Mouse (Mus musculus): ENCODE results near the gene Hils1.
A peak's percentile ranks its signal among the peaks of the same experiment; 100 is the strongest.
"Not testable (repeated sequence)": the region's sequence is repeated elsewhere in the genome, so short reads cannot be mapped to it uniquely, and the experiment has no call there.

The Hils1 gene

DNA sequence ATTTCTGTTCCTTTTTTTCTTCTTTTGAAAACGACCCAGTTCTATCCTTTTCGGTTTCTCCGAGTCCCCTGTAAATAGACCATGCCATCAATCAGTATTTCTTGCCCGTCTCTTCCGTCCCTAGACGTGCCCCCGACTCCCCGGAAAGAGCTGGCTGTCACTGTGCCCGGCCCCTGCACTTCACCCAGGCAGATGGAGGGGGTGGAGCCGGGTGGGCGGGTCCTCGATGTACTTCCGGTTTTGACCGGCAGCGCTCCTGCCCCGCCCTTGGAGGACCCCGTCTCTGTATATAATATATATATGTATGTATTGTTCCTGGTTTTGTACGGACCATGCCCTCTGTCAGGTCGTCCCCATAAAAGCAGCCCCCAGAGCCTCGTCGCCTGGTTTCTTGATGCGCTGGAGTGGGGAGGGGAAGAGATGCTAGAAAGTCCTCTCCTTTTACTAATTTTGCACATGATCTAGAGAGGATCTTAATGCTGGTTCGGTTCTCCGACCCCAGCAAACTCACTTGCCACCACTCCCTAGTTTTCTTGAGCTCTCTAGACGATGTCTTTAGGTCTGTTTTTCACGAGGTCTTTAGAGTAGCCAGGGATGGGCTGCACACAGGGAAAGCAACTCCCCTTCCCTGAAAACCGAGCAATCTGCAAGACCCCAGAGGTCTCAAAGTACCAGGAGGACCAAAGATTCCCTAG lies 39.3 kb downstream of the Hils1 start:
- DNase-seq = peak; percentile 88

DNA sequence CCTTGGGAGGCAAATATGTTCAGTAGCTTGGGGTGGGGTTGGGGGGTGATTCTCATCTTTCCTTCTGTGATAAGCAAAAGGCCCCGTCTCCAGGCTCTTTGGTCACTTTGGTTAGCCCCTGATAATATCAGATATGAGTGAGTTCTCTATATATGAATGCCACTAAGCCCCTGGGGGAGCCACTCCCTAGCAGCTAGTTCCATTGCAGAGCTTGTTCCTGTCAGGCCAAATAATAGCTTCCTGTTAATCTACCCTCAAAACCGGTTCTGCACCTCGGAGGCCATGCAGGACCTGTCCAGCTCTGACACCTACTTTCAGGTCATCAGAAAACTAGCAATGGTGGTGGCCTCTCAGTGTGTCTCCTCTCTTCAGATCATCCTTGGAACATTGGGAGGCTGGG lies 40.0 kb downstream of the Hils1 start:
- no peak for DNase-seq

GRCm38 (mm10) chr11:95008661-95009628 lies 41.6 kb downstream of the Hils1 start:
- no peak for DNase-seq

DNA sequence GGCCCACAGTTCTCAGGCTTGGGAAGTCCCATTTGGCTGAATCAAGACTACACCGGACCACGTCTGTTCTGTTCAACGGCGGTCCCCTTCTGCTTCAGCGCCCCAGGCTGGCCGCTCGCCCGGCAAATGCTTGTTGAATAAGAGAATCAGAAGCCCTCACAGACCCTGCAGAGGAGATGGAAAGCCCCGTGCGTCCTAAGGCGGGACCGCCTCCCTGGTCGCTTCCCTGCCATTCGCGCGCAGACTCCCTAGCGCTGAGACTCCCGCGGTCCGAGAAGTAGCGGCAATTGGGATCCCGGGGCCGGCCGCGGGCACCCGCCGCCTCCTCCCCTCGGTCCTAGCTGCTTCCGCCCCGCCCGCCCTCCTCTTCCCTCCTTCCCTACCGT lies 42.2 kb downstream of the Hils1 start, which contains the start of gene Samd14:
Samd14 (plus strand) TSS at position 251 of the 386 bp plus-strand sequence.
- DNase-seq = peak; percentile 78

DNA sequence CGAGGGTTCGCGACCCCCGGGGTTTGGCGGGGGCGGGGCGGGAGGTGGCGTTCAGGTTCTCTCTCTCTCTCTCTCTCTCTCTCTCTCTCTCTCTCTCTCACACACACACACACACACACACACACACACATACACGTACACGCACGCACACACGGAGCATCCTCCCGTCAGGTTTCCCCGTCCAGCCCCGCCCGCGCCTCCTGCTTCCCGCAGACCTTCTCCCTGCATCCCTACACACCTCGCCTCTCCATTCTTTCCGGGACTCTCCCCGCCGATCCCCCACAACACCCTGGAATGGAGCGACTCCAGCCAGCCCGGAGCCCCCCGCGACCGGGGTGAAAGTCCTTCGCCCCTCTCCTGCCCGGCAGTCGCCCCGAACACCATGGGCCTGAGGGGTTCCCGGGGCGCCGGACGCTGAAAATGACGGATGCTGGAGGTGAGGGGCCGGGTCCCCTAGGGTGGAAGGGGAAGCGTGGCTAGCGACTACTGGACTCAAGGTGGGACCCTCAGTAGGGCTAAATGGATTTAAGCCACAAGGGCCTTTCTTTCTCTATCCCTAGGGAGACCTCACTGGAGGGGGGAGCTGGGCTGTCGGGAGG lies 42.8 kb downstream of the Hils1 start:
- no peak for DNase-seq

GRCm38 (mm10) chr11:95010841-95011403 lies 43.5 kb downstream of the Hils1 start:
- DNase-seq = not testable (repeated sequence)

GRCm38 (mm10) chr11:95011416-95011815 lies 44.0 kb downstream of the Hils1 start:
- no peak for DNase-seq

DNA sequence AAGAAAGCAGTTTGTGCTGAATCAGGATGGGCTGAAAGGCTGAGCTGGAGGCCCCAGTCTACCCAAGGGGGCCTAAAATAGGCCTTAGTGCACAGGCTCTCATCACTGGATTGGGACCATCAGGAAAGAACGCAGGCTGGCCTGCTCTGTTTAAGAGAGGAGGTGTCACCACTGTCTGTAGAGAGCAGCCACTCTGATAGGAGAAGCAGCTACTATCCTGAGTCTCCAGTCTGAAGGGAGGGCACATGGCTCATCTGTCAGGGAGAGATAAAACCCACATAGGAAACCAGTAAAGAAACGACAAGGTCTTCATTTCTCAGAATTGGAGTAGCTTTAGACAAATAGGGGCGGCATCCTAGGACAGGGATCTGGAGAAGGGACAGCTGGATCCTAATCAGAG lies 44.7 kb downstream of the Hils1 start:
- DNase-seq = no peak

GRCm38 (mm10) chr11:95012487-95012886 lies 45.1 kb downstream of the Hils1 start:
- DNase-seq = no peak

GRCm38 (mm10) chr11:95015484-95015883 lies 48.1 kb downstream of the Hils1 start:
- DNase-seq = no peak
